Mouse (Mus musculus): ENCODE measurements around the gene Hsd11b1. TPM values are rescaled to one million over a fixed set of nuclear protein-coding genes. Genes with fewer than 3 reads are reported as not detected.

Hsd11b1 gene
- polyA plus RNA-seq, 1 experiment from 2014 or later = 1.6 TPM

DNA sequence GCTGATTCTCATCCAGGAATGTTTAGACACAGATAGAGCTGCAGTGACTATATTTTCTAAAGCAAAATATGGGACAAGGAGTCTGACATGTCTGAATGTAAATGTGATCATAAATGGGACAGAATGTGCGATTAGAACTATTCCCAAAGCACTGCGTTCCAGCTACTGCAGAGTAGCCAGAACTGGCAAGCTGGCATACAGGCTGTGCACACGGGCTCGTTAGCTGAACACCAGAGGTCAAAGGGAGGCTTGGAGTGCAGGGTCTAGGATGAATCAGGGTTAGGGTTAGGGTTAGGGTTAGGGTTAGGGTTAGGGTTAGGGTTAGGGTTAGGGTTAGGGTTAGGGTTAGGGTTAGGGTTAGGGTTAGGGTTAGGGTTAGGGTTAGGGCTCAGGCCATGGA lies 36.3 kb downstream of the Hsd11b1 start:
- ATAC-seq (ENCODE audit: low FRiP score, low TSS enrichment) = no peak
- Histone ChIP-seq H3K4me3 (ENCODE audit: low read length) (no peak overlapping the region), H3K4me1 (ENCODE audit: control insufficient read depth, insufficient read depth, low read length) (0 out of 2 replicates have a peak, but pooled peaks cover 7% of the 10 kb centered on the region), H3K9me3 (ENCODE audit: control insufficient read depth, low read length) (no peaks in the 10 kb centered on the region), H3K4me2 (replicated peaks; ENCODE audit: low read depth, low read length) (no peak overlapping the region), H3K9ac (ENCODE audit: low read depth, low read length) (no peak overlapping the region), H3K36me3 (ENCODE audit: control insufficient read depth, insufficient read depth, low read length) (no peaks in the 10 kb centered on the region), H3K27me3 (ENCODE audit: control insufficient read depth, insufficient read depth, low read length) (no peaks in the 10 kb centered on the region), H3K27ac (ENCODE audit: low read depth, low read length) (no peak overlapping the region)
- WGBS = 76% methylated on average over 4 of the region's 4 CpGs

- Histone ChIP-seq H3K9me3 (ENCODE audit: control insufficient read depth, low read length) (no peaks in the 10 kb centered on the region), H3K4me2 (replicated peaks; ENCODE audit: low read depth, low read length) (no peak overlapping the region), H3K4me3 (ENCODE audit: low read length) (no peak overlapping the region), H3K27me3 (ENCODE audit: control insufficient read depth, insufficient read depth, low read length) (no peaks in the 10 kb centered on the region), H3K4me1 (ENCODE audit: control insufficient read depth, insufficient read depth, low read length) (0 out of 2 replicates have a peak, but pooled peaks cover 7% of the 10 kb centered on the region), H3K27ac (ENCODE audit: low read depth, low read length) (no peak overlapping the region), H3K9ac (ENCODE audit: low read depth, low read length) (no peak overlapping the region), H3K36me3 (ENCODE audit: control insufficient read depth, insufficient read depth, low read length) (no peaks in the 10 kb centered on the region)
- no peak for ATAC-seq (ENCODE audit: low FRiP score, low TSS enrichment)
- WGBS = 35% methylated on average over 7 of the region's 7 CpGs
Measured at GRCm38 (mm10) chr1:193226724-193227522, 37.0 kb downstream of the Hsd11b1 start.

DNA sequence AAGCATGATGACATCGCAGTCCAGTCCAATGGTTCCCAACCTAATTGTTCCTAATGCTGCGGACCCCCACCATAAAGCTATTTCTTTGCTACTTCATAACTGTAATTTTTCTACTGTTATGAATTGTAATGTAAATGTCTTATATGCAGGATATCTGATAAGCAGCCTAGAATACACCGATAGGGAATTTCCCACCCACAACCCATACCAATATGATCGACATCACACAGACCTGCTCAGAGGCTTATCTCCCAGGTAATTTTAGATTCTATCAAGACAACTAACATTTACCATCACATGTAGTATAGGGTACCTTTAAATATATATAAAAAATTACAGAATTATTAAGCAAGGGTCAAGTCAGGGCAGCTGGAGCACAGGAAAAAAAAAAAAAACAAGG lies 37.8 kb downstream of the Hsd11b1 start:
- no peaks in the 10 kb centered on the region for H3K36me3 ChIP-seq (ENCODE audit: control insufficient read depth, insufficient read depth, low read length)
- H3K4me2 ChIP-seq (replicated peaks; ENCODE audit: low read depth, low read length) = no peak overlapping the region
- H3K4me1 ChIP-seq (ENCODE audit: control insufficient read depth, insufficient read depth, low read length) = 0 out of 2 replicates have a peak, but pooled peaks cover 7% of the 10 kb centered on the region
- 84% methylated on average over 4 of the region's 4 CpGs for WGBS
- no peak overlapping the region for H3K4me3 ChIP-seq (ENCODE audit: low read length)
- no peak overlapping the region for H3K9ac ChIP-seq (ENCODE audit: low read depth, low read length)
- no peaks in the 10 kb centered on the region for H3K9me3 ChIP-seq (ENCODE audit: control insufficient read depth, low read length)
- no peaks in the 10 kb centered on the region for H3K27me3 ChIP-seq (ENCODE audit: control insufficient read depth, insufficient read depth, low read length)
- H3K27ac ChIP-seq (ENCODE audit: low read depth, low read length) = no peak overlapping the region
- ATAC-seq (ENCODE audit: low FRiP score, low TSS enrichment) = no peak

DNA sequence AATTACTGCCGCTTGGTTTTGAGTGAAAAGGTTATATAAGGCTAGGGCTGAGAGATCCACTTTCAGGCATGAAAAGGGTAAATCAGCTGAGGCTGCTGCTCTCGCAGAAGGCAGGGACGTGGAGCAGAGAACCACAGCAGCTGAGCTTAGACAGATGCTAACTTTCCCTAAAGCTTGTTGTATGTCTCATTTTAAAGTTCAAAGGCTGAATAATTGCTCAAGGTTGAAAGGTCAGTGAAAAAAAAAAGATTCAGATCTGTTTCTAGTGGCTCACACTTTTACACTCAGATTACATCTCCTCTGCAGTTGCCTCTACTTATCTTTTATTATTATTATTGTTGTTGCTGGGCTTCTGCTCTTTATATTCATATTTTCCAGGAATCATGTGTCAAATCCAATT lies 38.3 kb downstream of the Hsd11b1 start:
- Histone ChIP-seq H3K36me3 (ENCODE audit: control insufficient read depth, insufficient read depth, low read length) (no peaks in the 10 kb centered on the region), H3K9me3 (ENCODE audit: control insufficient read depth, low read length) (no peaks in the 10 kb centered on the region), H3K4me3 (ENCODE audit: low read length) (no peak overlapping the region), H3K4me1 (ENCODE audit: control insufficient read depth, insufficient read depth, low read length) (0 out of 2 replicates have a peak, but pooled peaks cover 3% of the 10 kb centered on the region), H3K9ac (ENCODE audit: low read depth, low read length) (no peak overlapping the region), H3K27ac (ENCODE audit: low read depth, low read length) (no peak overlapping the region), H3K4me2 (replicated peaks; ENCODE audit: low read depth, low read length) (no peak overlapping the region), H3K27me3 (ENCODE audit: control insufficient read depth, insufficient read depth, low read length) (no peaks in the 10 kb centered on the region)
- ATAC-seq (ENCODE audit: low FRiP score, low TSS enrichment) = no peak
- WGBS = 19% methylated on average over 3 of the region's 3 CpGs

GRCm38 (mm10) chr1:193220408-193220807 lies 43.5 kb downstream of the Hsd11b1 start:
- WGBS = 66% methylated on average over 5 of the region's 5 CpGs
- no peak for ATAC-seq (ENCODE audit: low FRiP score, low TSS enrichment)
- H3K36me3 ChIP-seq (ENCODE audit: control insufficient read depth, insufficient read depth, low read length) = no peaks in the 10 kb centered on the region

GRCm38 (mm10) chr1:193216000-193216399 lies 47.9 kb downstream of the Hsd11b1 start:
- Histone ChIP-seq H3K4me2 (replicated peaks; ENCODE audit: low read depth, low read length) (no peak overlapping the region), H3K27me3 (ENCODE audit: control insufficient read depth, insufficient read depth, low read length) (no peaks in the 10 kb centered on the region), H3K27ac (ENCODE audit: low read depth, low read length) (no peak overlapping the region), H3K9ac (ENCODE audit: low read depth, low read length) (no peak overlapping the region), H3K4me3 (ENCODE audit: low read length) (no peak overlapping the region), H3K9me3 (ENCODE audit: control insufficient read depth, low read length) (no peaks in the 10 kb centered on the region), H3K4me1 (ENCODE audit: control insufficient read depth, insufficient read depth, low read length) (no peaks in the 10 kb centered on the region), H3K36me3 (ENCODE audit: control insufficient read depth, insufficient read depth, low read length) (no peaks in the 10 kb centered on the region)
- WGBS = 79% methylated on average over 3 of the region's 3 CpGs
- ATAC-seq (ENCODE audit: low FRiP score, low TSS enrichment) = no peak

More at GRCm38 (mm10) chr1:193220408-193220807, 43.5 kb downstream of the Hsd11b1 start:
- Histone ChIP-seq H3K4me2 (replicated peaks; ENCODE audit: low read depth, low read length) (no peak overlapping the region), H3K9me3 (ENCODE audit: control insufficient read depth, low read length) (no peaks in the 10 kb centered on the region), H3K4me3 (ENCODE audit: low read length) (no peak overlapping the region), H3K27ac (ENCODE audit: low read depth, low read length) (no peak overlapping the region), H3K27me3 (ENCODE audit: control insufficient read depth, insufficient read depth, low read length) (no peaks in the 10 kb centered on the region), H3K9ac (ENCODE audit: low read depth, low read length) (no peak overlapping the region), H3K4me1 (ENCODE audit: control insufficient read depth, insufficient read depth, low read length) (0 out of 2 replicates have a peak, but pooled peaks cover under 1% of the 10 kb centered on the region)

GRCm38 (mm10) chr1:193214053-193214452 lies 49.8 kb downstream of the Hsd11b1 start:
- Histone ChIP-seq H3K4me3 (ENCODE audit: low read length) (no peak overlapping the region), H3K27me3 (ENCODE audit: control insufficient read depth, insufficient read depth, low read length) (no peaks in the 10 kb centered on the region), H3K4me1 (ENCODE audit: control insufficient read depth, insufficient read depth, low read length) (no peaks in the 10 kb centered on the region), H3K27ac (ENCODE audit: low read depth, low read length) (no peak overlapping the region), H3K9me3 (ENCODE audit: control insufficient read depth, low read length) (no peaks in the 10 kb centered on the region), H3K9ac (ENCODE audit: low read depth, low read length) (no peak overlapping the region), H3K4me2 (replicated peaks; ENCODE audit: low read depth, low read length) (no peak overlapping the region), H3K36me3 (ENCODE audit: control insufficient read depth, insufficient read depth, low read length) (no peaks in the 10 kb centered on the region)
- WGBS = 69% methylated on average over 5 of the region's 5 CpGs
- ATAC-seq (ENCODE audit: low FRiP score, low TSS enrichment) = no peak

- Histone ChIP-seq H3K4me1 (ENCODE audit: control insufficient read depth, insufficient read depth, low read length) (no peaks in the 10 kb centered on the region), H3K9ac (ENCODE audit: low read depth, low read length) (no peak overlapping the region), H3K9me3 (ENCODE audit: control insufficient read depth, low read length) (no peaks in the 10 kb centered on the region), H3K27me3 (ENCODE audit: control insufficient read depth, insufficient read depth, low read length) (no peaks in the 10 kb centered on the region), H3K27ac (ENCODE audit: low read depth, low read length) (no peak overlapping the region), H3K36me3 (ENCODE audit: control insufficient read depth, insufficient read depth, low read length) (no peaks in the 10 kb centered on the region), H3K4me2 (replicated peaks; ENCODE audit: low read depth, low read length) (no peak overlapping the region), H3K4me3 (ENCODE audit: low read length) (no peak overlapping the region)
- WGBS = 74% methylated on average over 5 of the region's 5 CpGs
- ATAC-seq (ENCODE audit: low FRiP score, low TSS enrichment) = no peak
Measured at GRCm38 (mm10) chr1:193211371-193211770, 52.5 kb downstream of the Hsd11b1 start.

- H3K27ac ChIP-seq (ENCODE audit: low read depth, low read length) = no peak overlapping the region
- no peaks in the 10 kb centered on the region for H3K4me1 ChIP-seq (ENCODE audit: control insufficient read depth, insufficient read depth, low read length)
- WGBS = 42% methylated on average over 2 of the region's 2 CpGs
- H3K4me3 ChIP-seq (ENCODE audit: low read length) = no peak overlapping the region
- ATAC-seq (ENCODE audit: low FRiP score, low TSS enrichment) = peak; percentile 79; the same call in 1 of the 2 replicates
- H3K9me3 ChIP-seq (ENCODE audit: control insufficient read depth, low read length) = no peaks in the 10 kb centered on the region
- H3K4me2 ChIP-seq (replicated peaks; ENCODE audit: low read depth, low read length) = no peak overlapping the region
- H3K36me3 ChIP-seq (ENCODE audit: control insufficient read depth, insufficient read depth, low read length) = no peaks in the 10 kb centered on the region
- no peaks in the 10 kb centered on the region for H3K27me3 ChIP-seq (ENCODE audit: control insufficient read depth, insufficient read depth, low read length)
- no peak overlapping the region for H3K9ac ChIP-seq (ENCODE audit: low read depth, low read length)
Measured at GRCm38 (mm10) chr1:193208178-193208577, 55.7 kb downstream of the Hsd11b1 start.

Measured in kidney, embryonic 14.5 days (tissue).